Mouse (Mus musculus) forebrain, embryonic 15.5 days (tissue): ENCODE results near the gene Gfra1. TPM values are rescaled to one million over a fixed set of nuclear protein-coding genes. Genes with fewer than 3 reads are reported as not detected.

ENCODE experiments used
- ATAC-seq: fragments of 200-750 bp; cut with Nextera tagmentation; replicated peaks from 2 replicates; pipeline ENCODE4 v1.8.0; 2017; ENCODE audit warnings: mild to moderate bottlenecking, moderate TSS enrichment, moderate library complexity
- H3K27ac ChIP-seq: fragments of 300-500 bp; sonication (generic); replicated peaks from 2 replicates; pipeline ENCODE4 v1.5.1; 2015; ENCODE audit warnings: mild to moderate bottlenecking, inconsistent platforms
- H3K27me3 ChIP-seq: fragments of 300-500 bp; sonication (generic); 2 replicates; pipeline ENCODE4 v1.6.1; 2015; ENCODE audit warnings: inconsistent platforms
- H3K36me3 ChIP-seq: fragments of 300-500 bp; sonication (generic); 2 replicates; pipeline ENCODE4 v1.6.1; 2015; ENCODE audit warnings: mild to moderate bottlenecking, inconsistent platforms
- H3K4me1 ChIP-seq: fragments of 300-500 bp; sonication (generic); 2 replicates; pipeline ENCODE4 v1.6.1; 2015; ENCODE audit warnings: inconsistent platforms
- H3K4me2 ChIP-seq: fragments of 300-500 bp; sonication (generic); replicated peaks from 2 replicates; pipeline ENCODE4 v1.6.1; 2015; ENCODE audit warnings: mild to moderate bottlenecking, inconsistent platforms
- H3K4me3 ChIP-seq: fragments of 300-500 bp; sonication (generic); 2 replicates; pipeline ENCODE4 v1.5.1; 2015; ENCODE audit warnings: mild to moderate bottlenecking, inconsistent platforms
- H3K9ac ChIP-seq: fragments of 300-500 bp; sonication (generic); replicated peaks from 2 replicates; pipeline ENCODE4 v1.6.1; 2015; ENCODE audit warnings: mild to moderate bottlenecking, inconsistent platforms
- H3K9me3 ChIP-seq: fragments of 300-500 bp; sonication (generic); 2 replicates; pipeline ENCODE4 v1.6.1; 2016; ENCODE audit warnings: inconsistent platforms
- WGBS: fragments of 180-500 bp; shearing (Covaris S2); methylation state at CpG from one replicate; pipeline ENCODE4 v1.1.7; 2015; ENCODE audit warnings: mixed read lengths; 5-methylcytosine and 5-hydroxymethylcytosine counted together
- polyA plus RNA-seq: library from polyadenylated mRNA; unstranded; fragments of >200 nt; fragmentation: Nextera tagmentation; extraction: Ambion mirVana; gene quantifications from 2 replicates; pipeline ENCODE4 v1.2.1, GENCODE M21; 2015

Gfra1 gene
- polyA plus RNA-seq, 1 experiment from 2014 or later, result 12.1 TPM

GRCm38 (mm10) chr19:58382535-58382934, 73.2 kb downstream of the Gfra1 start:
- Histone ChIP-seq H3K4me2 (no peak overlapping the region), H3K27me3 (no peaks in the 10 kb centered on the region), H3K4me1 (no peaks in the 10 kb centered on the region), H3K9me3 (no peaks in the 10 kb centered on the region), H3K4me3 (no peak overlapping the region), H3K27ac (no peak overlapping the region), H3K36me3 (no peaks in the 10 kb centered on the region), H3K9ac (no peak overlapping the region)
- WGBS, result 97% methylated on average over 7 of the region's 7 CpGs
- no peak for ATAC-seq

GRCm38 (mm10) chr19:58377969-58378368, 77.7 kb downstream of the Gfra1 start:
- H3K9ac ChIP-seq, result no peak overlapping the region
- H3K4me1 ChIP-seq, result no peaks in the 10 kb centered on the region
- H3K27ac ChIP-seq, result no peak overlapping the region
- no peak overlapping the region for H3K4me3 ChIP-seq
- WGBS, result 62% methylated on average over 8 of the region's 8 CpGs
- no peaks in the 10 kb centered on the region for H3K27me3 ChIP-seq
- no peak overlapping the region for H3K4me2 ChIP-seq
- no peak for ATAC-seq
- H3K36me3 ChIP-seq, result no peaks in the 10 kb centered on the region
- H3K9me3 ChIP-seq, result no peaks in the 10 kb centered on the region

- no peaks in the 10 kb centered on the region for H3K4me1 ChIP-seq
- no peaks in the 10 kb centered on the region for H3K27me3 ChIP-seq
- no peak overlapping the region for H3K9ac ChIP-seq
- H3K36me3 ChIP-seq, result no peaks in the 10 kb centered on the region
- H3K9me3 ChIP-seq, result no peaks in the 10 kb centered on the region
- no peak overlapping the region for H3K4me2 ChIP-seq
- no peak for ATAC-seq
- WGBS, result 74% methylated on average over 8 of the region's 8 CpGs
- no peak overlapping the region for H3K27ac ChIP-seq
- H3K4me3 ChIP-seq, result no peak overlapping the region
Measured at GRCm38 (mm10) chr19:58376675-58377102, 79.0 kb downstream of the Gfra1 start.

- Histone ChIP-seq H3K4me1 (no peaks in the 10 kb centered on the region), H3K36me3 (no peaks in the 10 kb centered on the region), H3K4me3 (no peak overlapping the region), H3K27ac (no peak overlapping the region), H3K9ac (no peak overlapping the region), H3K4me2 (no peak overlapping the region), H3K9me3 (no peaks in the 10 kb centered on the region), H3K27me3 (no peaks in the 10 kb centered on the region)
- ATAC-seq, result no peak
- WGBS, result 92% methylated on average over 5 of the region's 5 CpGs
Measured at GRCm38 (mm10) chr19:58374648-58375047, 81.1 kb downstream of the Gfra1 start.

- 95% methylated on average over 4 of the region's 4 CpGs for WGBS
- H3K9me3 ChIP-seq, result no peaks in the 10 kb centered on the region
- H3K27me3 ChIP-seq, result no peaks in the 10 kb centered on the region
- no peaks in the 10 kb centered on the region for H3K36me3 ChIP-seq
- no peak overlapping the region for H3K9ac ChIP-seq
- no peak for ATAC-seq
- no peak overlapping the region for H3K4me3 ChIP-seq
- no peaks in the 10 kb centered on the region for H3K4me1 ChIP-seq
- H3K27ac ChIP-seq, result no peak overlapping the region
- H3K4me2 ChIP-seq, result no peak overlapping the region
Measured at GRCm38 (mm10) chr19:58374155-58374554, 81.6 kb downstream of the Gfra1 start.

DNA sequence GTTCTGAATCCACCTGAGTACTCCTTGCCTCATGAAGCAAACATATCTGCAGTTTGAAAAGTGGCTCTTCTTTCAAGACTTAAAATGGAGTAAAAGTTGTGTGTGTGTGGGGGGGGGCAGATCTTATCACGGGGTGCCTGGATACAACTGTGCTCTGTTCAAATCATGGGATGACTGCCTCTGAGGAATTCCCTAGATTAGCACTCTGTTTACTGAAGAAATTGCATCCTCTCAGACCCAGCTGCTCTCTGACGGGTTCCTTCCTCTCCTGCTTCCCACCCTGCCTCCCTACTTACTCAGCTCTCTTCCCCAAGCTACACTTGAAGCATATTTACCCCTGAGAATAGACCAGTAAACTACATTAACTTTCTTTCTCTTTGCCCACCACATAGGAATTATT, 87.2 kb downstream of the Gfra1 start:
- H3K9ac ChIP-seq, result no peak overlapping the region
- H3K4me3 ChIP-seq, result no peak overlapping the region
- H3K27me3 ChIP-seq, result no peaks in the 10 kb centered on the region
- ATAC-seq, result no peak
- no peaks in the 10 kb centered on the region for H3K9me3 ChIP-seq
- no peak overlapping the region for H3K4me2 ChIP-seq
- peaks cover 4% of the 10 kb centered on the region; the same call in 1 of the 2 replicates for H3K4me1 ChIP-seq
- no peaks in the 10 kb centered on the region for H3K36me3 ChIP-seq
- no peak overlapping the region for H3K27ac ChIP-seq
- 70% methylated on average over 2 of the region's 2 CpGs for WGBS

- no peak overlapping the region for H3K4me3 ChIP-seq
- no peaks in the 10 kb centered on the region for H3K9me3 ChIP-seq
- no peaks in the 10 kb centered on the region for H3K27me3 ChIP-seq
- no peak overlapping the region for H3K4me2 ChIP-seq
- ATAC-seq, result peak; percentile 46; the same call in 1 of the 2 replicates
- 32% methylated on average over 9 of the region's 9 CpGs for WGBS
- no peak overlapping the region for H3K9ac ChIP-seq
- no peaks in the 10 kb centered on the region for H3K36me3 ChIP-seq
- no peak overlapping the region for H3K27ac ChIP-seq
- H3K4me1 ChIP-seq, result peaks cover 4% of the 10 kb centered on the region; the same call in 1 of the 2 replicates
Measured at GRCm38 (mm10) chr19:58364688-58365087, 91.0 kb downstream of the Gfra1 start.

- no peak overlapping the region for H3K27ac ChIP-seq
- 41% methylated on average over 1 of the region's 1 CpGs for WGBS
- H3K4me3 ChIP-seq, result no peak overlapping the region
- no peak overlapping the region for H3K9ac ChIP-seq
- no peak for ATAC-seq
- no peaks in the 10 kb centered on the region for H3K27me3 ChIP-seq
- no peak overlapping the region for H3K4me2 ChIP-seq
- H3K4me1 ChIP-seq, result peaks cover 4% of the 10 kb centered on the region; the same call in 1 of the 2 replicates
- no peaks in the 10 kb centered on the region for H3K9me3 ChIP-seq
- no peaks in the 10 kb centered on the region for H3K36me3 ChIP-seq
Measured at GRCm38 (mm10) chr19:58360982-58361381, 94.7 kb downstream of the Gfra1 start.

- Histone ChIP-seq H3K27me3 (no peaks in the 10 kb centered on the region), H3K36me3 (no peaks in the 10 kb centered on the region), H3K9ac (no peak overlapping the region), H3K4me2 (no peak overlapping the region), H3K27ac (no peak overlapping the region), H3K9me3 (no peaks in the 10 kb centered on the region), H3K4me3 (no peak overlapping the region), H3K4me1 (peaks cover 7% of the 10 kb centered on the region; the same call in 1 of the 2 replicates)
- ATAC-seq, result no peak
- WGBS, result 92% methylated on average over 13 of the region's 13 CpGs
Measured at GRCm38 (mm10) chr19:58358063-58358462, 97.6 kb downstream of the Gfra1 start.

DNA sequence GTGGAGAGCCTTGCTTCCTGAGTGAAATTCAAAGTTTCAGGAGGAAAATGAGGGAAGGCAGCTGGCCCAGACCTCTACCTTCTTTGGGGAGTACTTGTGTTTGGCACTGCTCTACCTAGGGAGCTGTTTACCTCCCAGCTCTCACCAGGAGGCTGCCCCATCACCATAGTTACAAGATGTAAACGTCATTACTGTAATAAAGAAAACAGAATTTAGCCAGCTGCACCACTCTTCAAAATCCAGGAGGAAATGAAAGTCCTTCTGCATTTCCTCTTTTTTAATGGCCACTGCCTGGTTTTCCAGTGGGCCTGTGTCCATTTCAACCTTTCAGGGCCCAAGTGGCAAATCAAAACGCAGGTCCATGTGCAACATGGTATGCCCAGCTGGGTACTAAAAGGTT, 101.8 kb downstream of the Gfra1 start:
- 40% methylated on average over 2 of the region's 2 CpGs for WGBS
- H3K4me1 ChIP-seq, result peaks cover 21% of the 10 kb centered on the region

GRCm38 (mm10) chr19:58353260-58353870, 102.3 kb downstream of the Gfra1 start:
- H3K4me1 ChIP-seq, result peaks cover 21% of the 10 kb centered on the region

More for the DNA sequence above, 101.8 kb downstream of the Gfra1 start:
- H3K4me2 ChIP-seq, result no peak overlapping the region
- H3K9me3 ChIP-seq, result no peaks in the 10 kb centered on the region
- H3K27ac ChIP-seq, result no peak overlapping the region
- no peaks in the 10 kb centered on the region for H3K27me3 ChIP-seq
- no peaks in the 10 kb centered on the region for H3K36me3 ChIP-seq
- no peak for ATAC-seq
- H3K9ac ChIP-seq, result no peak overlapping the region
- no peak overlapping the region for H3K4me3 ChIP-seq

GRCm38 (mm10) chr19:58349890-58350408, 105.8 kb downstream of the Gfra1 start:
- Histone ChIP-seq H3K4me3 (no peak overlapping the region), H3K4me1 (peaks cover 21% of the 10 kb centered on the region), H3K27me3 (no peaks in the 10 kb centered on the region), H3K27ac (no peak overlapping the region), H3K9me3 (no peaks in the 10 kb centered on the region), H3K9ac (no peak overlapping the region), H3K4me2 (no peak overlapping the region), H3K36me3 (no peaks in the 10 kb centered on the region)
- 8% methylated on average over 5 of the region's 5 CpGs for WGBS
- ATAC-seq, result no peak

More at GRCm38 (mm10) chr19:58353260-58353870, 102.3 kb downstream of the Gfra1 start:
- H3K4me2 ChIP-seq, result no peak overlapping the region
- no peak overlapping the region for H3K9ac ChIP-seq
- no peaks in the 10 kb centered on the region for H3K36me3 ChIP-seq
- no peak for ATAC-seq
- no peaks in the 10 kb centered on the region for H3K9me3 ChIP-seq
- H3K27me3 ChIP-seq, result no peaks in the 10 kb centered on the region
- no peak overlapping the region for H3K27ac ChIP-seq
- H3K4me3 ChIP-seq, result no peak overlapping the region
- 48% methylated on average over 13 of the region's 13 CpGs for WGBS

- Histone ChIP-seq H3K27me3 (no peaks in the 10 kb centered on the region), H3K9ac (no peak overlapping the region), H3K4me1 (peaks cover 9% of the 10 kb centered on the region), H3K27ac (no peak overlapping the region), H3K4me3 (no peak overlapping the region), H3K4me2 (no peak overlapping the region), H3K9me3 (no peaks in the 10 kb centered on the region), H3K36me3 (no peaks in the 10 kb centered on the region)
- ATAC-seq, result peak; percentile 16; the same call in 1 of the 2 replicates
- WGBS, result 12% methylated on average over 7 of the region's 7 CpGs
Measured at GRCm38 (mm10) chr19:58345137-58345536, 110.6 kb downstream of the Gfra1 start.
